Mouse (Mus musculus): ENCODE results near the gene B3gntl1. TPM values are rescaled to one million over a fixed set of nuclear protein-coding genes. Genes with fewer than 3 reads are reported as not detected.

Gene B3gntl1
- total and polyA plus RNA-seq, 3 experiments: 3.8 to 5.9 (median 4.8) TPM

DNA sequence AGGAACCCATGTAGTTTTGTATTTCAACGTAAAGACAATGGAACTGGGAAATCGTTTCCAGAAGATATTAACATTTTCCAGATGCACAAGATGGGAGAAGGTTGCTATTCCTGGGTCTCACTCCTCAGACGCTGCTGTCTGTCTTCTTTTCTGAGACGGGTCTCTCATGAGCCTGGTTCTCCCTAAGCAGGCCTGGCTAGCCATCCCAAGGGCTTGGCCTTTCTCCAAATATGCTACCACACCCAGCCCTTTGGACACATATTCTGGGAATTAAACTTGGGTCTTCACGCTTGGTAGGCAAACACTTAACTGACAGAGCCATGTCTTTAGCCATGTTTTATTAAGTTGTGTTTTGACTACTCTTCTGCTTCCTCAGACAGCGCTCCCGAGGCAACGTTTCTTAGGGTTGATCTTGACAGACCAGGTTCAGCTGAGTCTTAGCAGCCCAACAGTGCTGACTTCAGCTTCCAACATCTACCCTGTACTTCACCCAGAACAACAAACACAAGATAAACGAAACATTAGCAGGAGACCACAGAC lies 18.5 kb downstream of the B3gntl1 start:
- WGBS: 67% methylated on average over 9 of the region's 9 CpGs
- H3K27me3 ChIP-seq (ENCODE audit: control insufficient read depth, insufficient read depth, low read length): no peaks in the 10 kb centered on the region
- no peak overlapping the region for H3K9ac ChIP-seq (ENCODE audit: low read depth, low read length)
- DNase-seq: no peak
- H3K36me3 ChIP-seq (ENCODE audit: control insufficient read depth, insufficient read depth, low read length): peaks cover 2% of the 10 kb centered on the region; the same call in 1 of the 2 replicates
- H3K27ac ChIP-seq: no peak overlapping the region
- H3K79me2 ChIP-seq (replicated peaks; ENCODE audit: control insufficient read depth, insufficient read depth, low read length): no peaks in the 10 kb centered on the region
- no peak overlapping the region for H3K4me3 ChIP-seq
- TF ChIP-seq CTCF (IDR thresholded peaks at IDR 0.05) (no peak), EP300 (IDR thresholded peaks at IDR 0.05; ENCODE audit: insufficient read depth, low read depth, low read length) (no peak), POLR2A (IDR thresholded peaks at IDR 0.05; ENCODE audit: insufficient read depth, low read depth, low read length) (no peak)
- intact Hi-C loops (cut with DNase I): loop anchor here (5.0 kb wide), 1 partner anchor 48 kb away; the partner anchor contains the start of gene Metrnl
- peaks cover 12% of the 10 kb centered on the region for H3K4me1 ChIP-seq (ENCODE audit: control insufficient read depth, insufficient read depth, low read length)

DNA sequence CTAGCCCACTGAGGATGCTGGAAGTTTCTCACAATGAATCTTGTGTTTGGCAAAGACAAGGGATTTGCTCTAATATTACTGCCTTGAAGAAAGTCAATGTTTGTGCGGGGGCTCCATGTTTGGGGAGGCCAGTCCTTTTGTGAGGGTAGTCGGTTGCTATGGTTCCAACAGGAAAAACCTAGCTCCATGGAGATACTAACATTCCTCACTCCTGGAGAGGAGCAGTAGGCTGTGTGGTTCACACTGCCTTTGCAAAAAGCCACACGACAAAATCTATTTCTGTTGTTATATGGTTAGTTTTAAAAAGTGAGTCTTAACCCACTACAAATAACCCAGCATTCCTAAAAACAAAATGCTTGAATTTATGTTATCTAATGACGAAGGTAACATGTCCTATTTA lies 19.3 kb downstream of the B3gntl1 start:
- H3K9ac ChIP-seq (ENCODE audit: low read depth, low read length): no peak overlapping the region
- peaks cover 9% of the 10 kb centered on the region for H3K4me1 ChIP-seq (ENCODE audit: control insufficient read depth, insufficient read depth, low read length)
- H3K36me3 ChIP-seq (ENCODE audit: control insufficient read depth, insufficient read depth, low read length): peaks cover 2% of the 10 kb centered on the region; the same call in 1 of the 2 replicates
- H3K4me3 ChIP-seq: no peak overlapping the region
- TF ChIP-seq EP300 (IDR thresholded peaks at IDR 0.05; ENCODE audit: insufficient read depth, low read depth, low read length) (no peak), POLR2A (IDR thresholded peaks at IDR 0.05; ENCODE audit: insufficient read depth, low read depth, low read length) (no peak), CTCF (IDR thresholded peaks at IDR 0.05) (no peak)
- DNase-seq: no peak
- no peaks in the 10 kb centered on the region for H3K27me3 ChIP-seq (ENCODE audit: control insufficient read depth, insufficient read depth, low read length)
- intact Hi-C loops (cut with DNase I): loop anchor here (5.0 kb wide), 1 partner anchor 49 kb away; the partner anchor contains the start of gene Metrnl
- no peak overlapping the region for H3K27ac ChIP-seq
- no peaks in the 10 kb centered on the region for H3K79me2 ChIP-seq (replicated peaks; ENCODE audit: control insufficient read depth, insufficient read depth, low read length)
- 92% methylated on average over 4 of the region's 4 CpGs for WGBS

DNA sequence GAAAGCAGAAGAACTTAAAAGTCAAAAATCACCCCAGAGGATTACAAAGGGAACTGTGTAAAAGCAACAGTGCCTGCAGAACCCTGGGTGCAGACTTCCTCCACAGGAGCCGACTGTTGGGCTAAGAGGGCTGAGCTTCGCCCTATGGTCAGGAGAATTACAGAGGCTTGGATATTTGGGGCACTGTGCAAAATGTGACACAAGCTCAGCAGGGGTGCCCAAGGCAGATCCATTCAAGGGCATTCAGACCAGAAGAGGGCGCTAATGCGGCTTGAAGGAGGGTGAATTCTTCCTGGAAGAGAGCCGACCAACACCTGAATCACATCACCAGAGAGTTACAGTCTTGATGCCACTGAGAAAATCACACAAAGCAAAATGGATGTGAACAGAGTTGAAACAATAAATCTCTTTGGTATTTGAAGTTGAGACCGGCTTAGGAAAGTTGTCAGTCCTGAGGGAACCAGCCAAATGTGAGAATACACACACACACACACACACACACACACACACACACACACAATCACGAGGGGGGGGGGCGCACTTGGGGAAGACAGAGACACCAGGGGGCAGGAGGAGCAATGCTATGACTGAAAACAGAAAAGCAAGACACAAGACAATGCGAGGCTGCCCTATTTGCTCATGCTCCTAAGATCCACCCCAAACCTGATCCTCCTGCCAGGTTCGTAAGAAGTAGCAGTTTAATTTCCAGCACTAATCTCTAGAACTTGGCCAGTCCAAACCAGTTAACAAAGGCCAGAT lies 20.2 kb downstream of the B3gntl1 start:
- H3K27me3 ChIP-seq (ENCODE audit: control insufficient read depth, insufficient read depth, low read length): no peaks in the 10 kb centered on the region
- no peaks in the 10 kb centered on the region for H3K36me3 ChIP-seq (ENCODE audit: control insufficient read depth, insufficient read depth, low read length)
- no peaks in the 10 kb centered on the region for H3K79me2 ChIP-seq (replicated peaks; ENCODE audit: control insufficient read depth, insufficient read depth, low read length)
- 50% methylated on average over 10 of the region's 10 CpGs for WGBS
- no peak overlapping the region for H3K4me3 ChIP-seq
- TF ChIP-seq EP300 (IDR thresholded peaks at IDR 0.05; ENCODE audit: insufficient read depth, low read depth, low read length): peak; percentile 53; the same call in 1 of the 2 replicates
- peak; percentile 74 for TF ChIP-seq CTCF (IDR thresholded peaks at IDR 0.05)
- no peak for TF ChIP-seq POLR2A (IDR thresholded peaks at IDR 0.05; ENCODE audit: insufficient read depth, low read depth, low read length)
- H3K9ac ChIP-seq (ENCODE audit: low read depth, low read length): no peak overlapping the region
- H3K27ac ChIP-seq: peak overlapping the region; percentile 70
- intact Hi-C loops (cut with DNase I): loop anchor here (1.0 to 5.0 kb wide), 2 partner anchors 50 to 156 kb away; partner anchors contain the start of gene Metrnl
- DNase-seq: peak; percentile 60 to 69
- peaks cover 8% of the 10 kb centered on the region for H3K4me1 ChIP-seq (ENCODE audit: control insufficient read depth, insufficient read depth, low read length)

DNA sequence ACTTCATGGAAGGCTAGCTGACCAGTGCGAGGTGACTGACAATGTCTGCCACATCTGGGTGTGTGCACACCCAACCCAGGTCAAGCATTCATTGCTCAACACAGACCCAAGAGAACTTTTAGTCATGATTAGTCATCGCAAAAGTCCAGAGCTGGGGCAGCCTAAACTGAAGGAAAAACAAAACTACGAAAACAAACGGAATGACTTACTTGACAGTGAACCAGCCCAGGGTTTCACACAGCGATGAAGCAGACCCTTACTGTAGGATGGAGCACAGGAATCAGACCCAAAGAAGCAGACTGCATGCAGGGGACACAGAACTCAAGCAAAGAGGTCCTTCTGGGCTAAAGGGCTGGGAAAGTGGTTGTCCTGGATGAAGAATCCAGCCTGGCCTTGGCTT lies 21.0 kb downstream of the B3gntl1 start:
- Histone ChIP-seq H3K79me2 (replicated peaks; ENCODE audit: control insufficient read depth, insufficient read depth, low read length) (no peaks in the 10 kb centered on the region), H3K4me1 (ENCODE audit: control insufficient read depth, insufficient read depth, low read length) (peaks cover 8% of the 10 kb centered on the region), H3K27me3 (ENCODE audit: control insufficient read depth, insufficient read depth, low read length) (no peaks in the 10 kb centered on the region), H3K9ac (ENCODE audit: low read depth, low read length) (no peak overlapping the region), H3K4me3 (no peak overlapping the region), H3K27ac (peak overlapping the region; percentile 70), H3K36me3 (ENCODE audit: control insufficient read depth, insufficient read depth, low read length) (no peaks in the 10 kb centered on the region)
- DNase-seq: peak; percentile 54
- no peak for TF ChIP-seq CTCF (IDR thresholded peaks at IDR 0.05)
- TF ChIP-seq POLR2A (IDR thresholded peaks at IDR 0.05; ENCODE audit: insufficient read depth, low read depth, low read length): no peak
- TF ChIP-seq EP300 (IDR thresholded peaks at IDR 0.05; ENCODE audit: insufficient read depth, low read depth, low read length): no peak
- WGBS: 80% methylated on average over 5 of the region's 5 CpGs
- intact Hi-C loops (cut with DNase I): loop anchor here (1.0 to 5.0 kb wide), 2 partner anchors 50 to 156 kb away; partner anchors contain the start of gene Metrnl

DNA sequence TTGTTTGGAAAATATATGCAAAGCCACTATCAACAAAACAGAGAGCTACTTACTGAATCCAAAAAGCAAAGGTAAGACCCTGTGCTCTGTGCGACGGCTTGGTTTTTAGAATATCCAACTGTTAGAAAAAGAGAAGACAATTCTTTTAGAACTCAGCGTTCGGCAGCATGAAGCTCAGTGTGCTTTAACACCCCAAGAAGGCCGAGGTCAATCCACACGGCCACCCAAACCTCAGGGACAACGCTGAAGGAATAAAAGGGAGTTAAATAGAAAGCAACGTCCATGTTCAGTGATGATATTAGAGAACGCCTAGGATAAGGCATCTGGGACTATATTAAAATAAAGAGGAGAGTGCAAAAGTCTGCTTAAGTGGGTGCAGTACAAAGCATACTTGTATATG lies 21.4 kb downstream of the B3gntl1 start:
- no peak overlapping the region for H3K27ac ChIP-seq
- intact Hi-C loops (cut with DNase I): loop anchor here (5.0 kb wide), 1 partner anchor 51 kb away; the partner anchor contains the start of gene Metrnl

More for the DNA sequence above, 21.4 kb downstream of the B3gntl1 start:
- H3K9ac ChIP-seq (ENCODE audit: low read depth, low read length): no peak overlapping the region
- TF ChIP-seq CTCF (IDR thresholded peaks at IDR 0.05) (no peak), EP300 (IDR thresholded peaks at IDR 0.05; ENCODE audit: insufficient read depth, low read depth, low read length) (no peak), POLR2A (IDR thresholded peaks at IDR 0.05; ENCODE audit: insufficient read depth, low read depth, low read length) (no peak)
- H3K4me3 ChIP-seq: no peak overlapping the region
- H3K36me3 ChIP-seq (ENCODE audit: control insufficient read depth, insufficient read depth, low read length): no peaks in the 10 kb centered on the region
- WGBS: 92% methylated on average over 9 of the region's 9 CpGs
- no peaks in the 10 kb centered on the region for H3K79me2 ChIP-seq (replicated peaks; ENCODE audit: control insufficient read depth, insufficient read depth, low read length)
- no peaks in the 10 kb centered on the region for H3K27me3 ChIP-seq (ENCODE audit: control insufficient read depth, insufficient read depth, low read length)
- H3K4me1 ChIP-seq (ENCODE audit: control insufficient read depth, insufficient read depth, low read length): peaks cover 8% of the 10 kb centered on the region
- DNase-seq: no peak

Measured in heart, adult 2 months (tissue).